Mouse (Mus musculus): Measurements from ENCODE around the gene Duoxa2. TPM values are rescaled to one million over a fixed set of nuclear protein-coding genes. Genes with fewer than 3 reads are reported as not detected.
A peak's percentile ranks its signal among the peaks of the same experiment; 100 is the strongest.

Gene Duoxa2
- polyA plus RNA-seq, 1 experiment, result not detected

- DNase-seq (ENCODE audit: extremely low spot score in 1 of 2, low spot score in 1 of 2), result no peak
Measured at GRCm38 (mm10) chr2:122349136-122349785, 50.6 kb downstream of the Duoxa2 start.

DNA sequence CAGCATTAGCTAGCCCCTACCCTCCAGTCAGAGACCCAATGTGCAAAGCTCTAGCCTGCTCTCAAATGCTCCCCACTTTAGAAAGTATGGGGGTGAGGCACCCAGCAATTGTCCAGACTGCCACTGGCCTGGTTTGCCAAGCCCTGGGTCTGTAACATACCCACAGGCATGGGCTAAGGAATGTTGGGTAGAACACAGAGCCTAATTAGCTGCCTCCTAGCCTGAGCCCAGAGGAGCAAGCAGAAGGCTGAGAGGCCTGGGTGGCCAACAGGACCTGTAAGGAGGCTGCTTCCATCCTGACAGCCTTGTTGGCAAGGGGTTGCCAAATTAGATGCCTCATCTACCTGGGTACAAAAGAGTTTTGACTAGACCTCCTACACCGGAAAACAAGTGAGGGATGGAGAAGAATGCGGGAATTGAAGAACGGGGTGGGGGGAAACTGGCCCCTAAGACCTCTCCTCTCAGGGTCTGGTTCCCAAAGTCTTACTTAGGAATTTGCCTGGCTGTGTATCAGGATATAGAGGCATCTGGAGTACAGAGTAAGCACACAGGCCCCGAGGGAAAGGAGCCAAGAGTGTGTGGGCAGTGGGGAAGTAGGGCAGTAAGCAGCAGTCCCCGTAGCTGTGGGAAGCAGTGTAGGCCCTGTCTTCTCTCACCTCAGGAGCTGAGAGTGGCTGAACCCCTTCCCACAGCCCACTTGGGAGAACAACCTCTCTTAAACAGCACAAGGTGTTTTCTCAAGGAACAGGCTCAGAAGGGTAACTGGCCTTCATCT lies 52.6 kb downstream of the Duoxa2 start:
- DNase-seq (ENCODE audit: extremely low spot score in 1 of 2, low spot score in 1 of 2), result peak; percentile 46 to 85

GRCm38 (mm10) chr2:122351931-122352329 lies 53.2 kb downstream of the Duoxa2 start:
- peak in 1 of 2 experiments; percentile 74 for DNase-seq (ENCODE audit: extremely low spot score in 1 of 2, low spot score in 1 of 2)

Other genes with a start within 250 kb of the Duoxa2 start
- 9.5 and 9.9 TPM in 2 replicates for gene Spg11, start 180.5 kb upstream of the Duoxa2 start, polyA plus RNA-seq (2012; rRNA removed)
- gene B2m, start 151.2 kb upstream of the Duoxa2 start, polyA plus RNA-seq (2012; rRNA removed), result 168 and 176 TPM in 2 replicates
- 0.06 TPM in 2 replicates for gene Trim69, start 138.2 kb upstream of the Duoxa2 start, polyA plus RNA-seq (2012; rRNA removed)
- gene Patl2, start 112.7 kb upstream of the Duoxa2 start, polyA plus RNA-seq (2012; rRNA removed), result 0.08 TPM in 1 of 2 replicates, not detected in the other
- gene Terb2, start 112.6 kb upstream of the Duoxa2 start, polyA plus RNA-seq (2012; rRNA removed), result not detected in 2 replicates
- 14.4 and 15.9 TPM in 2 replicates for gene Sord, start 64.2 kb upstream of the Duoxa2 start, polyA plus RNA-seq (2012; rRNA removed)
- 0.88 and 1.1 TPM in 2 replicates for gene Duox2, start 451 bp upstream of the Duoxa2 start, polyA plus RNA-seq (2012; rRNA removed)
- gene Duoxa1, start 14.8 kb downstream of the Duoxa2 start, polyA plus RNA-seq (2012; rRNA removed), result 0.15 TPM in 1 of 2 replicates, not detected in the other
- 0.04 TPM in 1 of 2 replicates, not detected in the other for gene Duox1, start 16.8 kb downstream of the Duoxa2 start, polyA plus RNA-seq (2012; rRNA removed)
- gene Shf, start 70.3 kb downstream of the Duoxa2 start, polyA plus RNA-seq (2012; rRNA removed), result 45.1 and 57.6 TPM in 2 replicates
- 0.16 and 0.27 TPM in 2 replicates for gene Slc28a2, start 127.6 kb downstream of the Duoxa2 start, polyA plus RNA-seq (2012; rRNA removed)
- not detected in 2 replicates for gene Gm14085, start 186.0 kb downstream of the Duoxa2 start, polyA plus RNA-seq (2012; rRNA removed)